Mouse (Mus musculus) bone marrow macrophage, adult 2 months (primary cell): Measurements from ENCODE around the gene Dab1. TPM values are rescaled to one million over a fixed set of nuclear protein-coding genes. Genes with fewer than 3 reads are reported as not detected.

ENCODE experiments used
- H3K27ac ChIP-seq: 2 replicates; pipeline ENCODE4 v1.5.1; 2012; ENCODE audit warnings: low read depth, low read length; ENCODE audit not compliant: insufficient read depth
- H3K4me1 ChIP-seq: 2 replicates; pipeline ENCODE4 v1.6.1; 2012; ENCODE audit warnings: low read length; ENCODE audit not compliant: control insufficient read depth, insufficient read depth
- H3K4me3 ChIP-seq: 2 replicates; pipeline ENCODE4 v1.5.1; 2012; ENCODE audit warnings: mild to moderate bottlenecking, low read length, moderate library complexity; ENCODE audit not compliant: insufficient read depth
- CTCF ChIP-seq: IDR thresholded peaks from 2 replicates; pipeline ENCODE4 v1.5.1; 2012; ENCODE audit warnings: low read depth, mild to moderate bottlenecking, low read length, moderate library complexity
- POLR2A ChIP-seq: IDR thresholded peaks from 2 replicates; pipeline ENCODE4 v1.6.1; 2012; ENCODE audit warnings: mild to moderate bottlenecking, low read depth, low read length, borderline replicate concordance
- polyA plus RNA-seq: library from polyadenylated mRNA; stranded (reverse); fragments of >200 nt; gene quantifications from 2 replicates; pipeline ENCODE4 v1.2.4, GENCODE M21; 2012; ENCODE audit not compliant: missing spikeins, insufficient read depth, insufficient read length

Dab1 gene
- polyA plus RNA-seq = not detected in 2 replicates

GRCm38 (mm10) chr4:103619321-103619945 is at the start of gene Dab1:
Gene Dab1, plus strand, starts transcription at chr4:103619359.
- Histone ChIP-seq H3K27ac (no peak within 1 kb of the TSS), H3K4me1 (no peaks in the 10 kb centered on the region), H3K4me3 (no peak within 1 kb of the TSS)
- TF ChIP-seq CTCF (no peak), POLR2A (no peak)

DNA sequence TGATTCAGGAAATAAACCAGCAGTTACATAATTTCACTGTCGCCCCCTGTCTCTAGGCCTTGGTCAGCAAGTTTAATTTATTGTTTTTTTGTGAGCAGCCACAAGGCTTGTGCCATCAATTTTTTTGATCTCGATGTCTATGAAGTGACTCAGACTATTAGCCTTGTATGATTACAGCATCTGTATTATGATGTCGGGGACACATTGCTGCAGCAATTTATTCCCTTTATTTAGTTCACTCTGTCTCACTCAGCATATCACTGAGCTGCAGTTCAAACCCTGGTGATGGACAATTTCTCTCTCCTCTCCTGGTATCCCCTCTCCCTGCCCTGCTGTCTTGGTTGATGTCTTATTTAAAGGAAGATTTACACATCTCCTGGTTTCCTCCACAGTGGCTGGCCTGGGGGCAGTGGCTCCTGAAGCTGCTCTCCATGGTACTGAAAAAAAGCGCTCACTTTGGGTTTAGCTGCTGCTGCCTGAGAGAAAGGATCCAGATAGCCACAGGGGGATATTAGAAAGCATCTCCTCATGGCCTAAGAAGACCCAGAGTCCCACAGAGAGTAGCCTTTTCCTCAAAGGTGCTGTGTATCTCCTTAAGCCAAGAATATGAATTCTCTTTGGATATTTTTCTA is 47.3 kb upstream of the Dab1 start:
- Histone ChIP-seq H3K4me3 (no peak overlapping the region), H3K27ac (no peak overlapping the region), H3K4me1 (no peaks in the 10 kb centered on the region)
- no peak for TF ChIP-seq CTCF
- TF ChIP-seq POLR2A = no peak

GRCm38 (mm10) chr4:103575556-103575955 is 43.6 kb upstream of the Dab1 start:
- Histone ChIP-seq H3K4me1 (no peaks in the 10 kb centered on the region), H3K27ac (no peak overlapping the region), H3K4me3 (no peak overlapping the region)
- no peak for TF ChIP-seq POLR2A
- no peak for TF ChIP-seq CTCF

DNA sequence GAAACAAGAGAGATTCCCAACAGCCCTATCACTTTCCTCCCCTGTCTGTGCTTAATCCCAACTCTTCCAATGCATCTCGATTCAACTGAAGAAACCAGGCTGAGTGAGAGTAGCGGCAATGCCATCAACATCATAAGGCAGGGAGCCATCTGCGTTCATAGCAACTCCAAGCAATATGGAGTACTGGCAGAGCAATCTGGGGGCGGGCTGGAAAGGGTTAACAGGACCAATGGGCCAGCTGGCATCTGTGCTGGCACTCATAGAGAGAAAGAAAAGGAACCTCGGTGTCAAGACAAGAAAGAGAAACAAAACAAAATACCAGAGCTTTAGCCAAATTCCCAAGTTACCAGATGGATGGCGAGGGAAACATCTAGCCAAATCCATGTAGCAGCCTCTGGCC is 42.9 kb upstream of the Dab1 start:
- Histone ChIP-seq H3K27ac (no peak overlapping the region), H3K4me1 (no peaks in the 10 kb centered on the region), H3K4me3 (no peak overlapping the region)
- TF ChIP-seq CTCF (no peak), POLR2A (no peak)

GRCm38 (mm10) chr4:103577111-103577815 is 41.9 kb upstream of the Dab1 start:
- Histone ChIP-seq H3K27ac (no peak overlapping the region), H3K4me3 (no peak overlapping the region), H3K4me1 (no peaks in the 10 kb centered on the region)
- TF ChIP-seq POLR2A (no peak), CTCF (no peak)

- H3K4me3 ChIP-seq = no peak overlapping the region
- H3K27ac ChIP-seq = no peak overlapping the region
- TF ChIP-seq CTCF (no peak), POLR2A (no peak)
- H3K4me1 ChIP-seq = no peaks in the 10 kb centered on the region
Measured at GRCm38 (mm10) chr4:103577821-103578220, 41.3 kb upstream of the Dab1 start.

- no peak overlapping the region for H3K4me3 ChIP-seq
- H3K4me1 ChIP-seq = no peaks in the 10 kb centered on the region
- no peak overlapping the region for H3K27ac ChIP-seq
- TF ChIP-seq CTCF (no peak), POLR2A (no peak)
Measured at GRCm38 (mm10) chr4:103580021-103580420, 39.1 kb upstream of the Dab1 start.

DNA sequence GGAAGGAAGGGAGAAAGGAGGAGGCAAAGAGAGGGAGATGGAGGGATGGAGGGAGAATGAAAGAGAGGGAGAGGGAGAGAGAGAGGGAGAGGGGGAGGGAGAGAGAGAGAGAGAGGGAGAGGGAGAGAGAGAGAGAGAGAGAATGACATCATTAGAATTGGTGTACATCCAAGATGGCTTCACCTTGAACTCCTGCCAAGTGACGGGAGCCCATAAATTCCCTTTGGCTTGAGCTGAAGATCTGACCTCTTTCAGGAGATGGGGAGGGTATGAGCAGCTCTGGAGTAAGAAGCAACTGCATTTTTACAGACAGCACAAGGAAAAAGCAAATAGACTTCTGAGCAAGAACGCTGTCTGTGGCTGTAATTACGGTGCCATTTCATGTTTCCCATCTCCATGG is 4.1 kb upstream of the Dab1 start:
- no peaks in the 10 kb centered on the region for H3K4me1 ChIP-seq
- H3K27ac ChIP-seq = no peak overlapping the region
- no peak overlapping the region for H3K4me3 ChIP-seq
- no peak for TF ChIP-seq POLR2A
- TF ChIP-seq CTCF = no peak

- H3K4me1 ChIP-seq = no peaks in the 10 kb centered on the region
- TF ChIP-seq POLR2A (no peak), CTCF (no peak)
- H3K4me3 ChIP-seq = no peak overlapping the region
- H3K27ac ChIP-seq = no peak overlapping the region
Measured at GRCm38 (mm10) chr4:103619946-103620371, 800 bp downstream of the Dab1 start.
